Mouse (Mus musculus) midbrain, embryonic 12.5 days (tissue): ENCODE data around the gene Smc3. TPM values are rescaled to one million over a fixed set of nuclear protein-coding genes. Genes with fewer than 3 reads are reported as not detected.

Source experiments
- ATAC-seq: fragments of 200-750 bp; cut with Nextera tagmentation; 2 replicates; pipeline ENCODE4 v1.8.0; 2017; ENCODE audit warnings: low read depth, moderate TSS enrichment, moderate library complexity; ENCODE audit not compliant: low FRiP score
- H3K27ac ChIP-seq: fragments of 300-500 bp; sonication (generic); replicated peaks from 2 replicates; pipeline ENCODE4 v1.5.1; 2016; ENCODE audit warnings: mild to moderate bottlenecking
- H3K27me3 ChIP-seq: fragments of 300-500 bp; sonication (generic); 2 replicates; pipeline ENCODE4 v1.6.1; 2016; ENCODE audit warnings: mild to moderate bottlenecking
- H3K36me3 ChIP-seq: fragments of 300-500 bp; sonication (generic); 2 replicates; pipeline ENCODE4 v1.6.1; 2016
- H3K4me1 ChIP-seq: fragments of 300-500 bp; sonication (generic); 2 replicates; pipeline ENCODE4 v1.6.1; 2016
- H3K4me2 ChIP-seq: fragments of 300-500 bp; sonication (generic); replicated peaks from 2 replicates; pipeline ENCODE4 v1.6.1; 2016; ENCODE audit warnings: mild to moderate bottlenecking, moderate library complexity
- H3K4me3 ChIP-seq: fragments of 300-500 bp; sonication (generic); 2 replicates; pipeline ENCODE4 v1.5.1; 2016; ENCODE audit warnings: mild to moderate bottlenecking
- H3K9ac ChIP-seq: fragments of 300-500 bp; sonication (generic); replicated peaks from 2 replicates; pipeline ENCODE4 v1.6.1; 2016; ENCODE audit warnings: mild to moderate bottlenecking, moderate library complexity
- H3K9me3 ChIP-seq: fragments of 300-500 bp; sonication (generic); 2 replicates; pipeline ENCODE4 v1.6.1; 2016; ENCODE audit warnings: mild to moderate bottlenecking
- WGBS: fragments of 180-500 bp; shearing (Covaris S2); methylation state at CpG from one replicate; pipeline ENCODE4 v1.1.7; 2016; 5-methylcytosine and 5-hydroxymethylcytosine counted together
- polyA plus RNA-seq: library from polyadenylated mRNA; unstranded; fragments of >200 nt; fragmentation: Nextera tagmentation; extraction: Ambion mirVana; gene quantifications from 2 replicates; pipeline ENCODE4 v1.2.1, GENCODE M21; 2016

Smc3 gene
- polyA plus RNA-seq, 1 experiment from 2014 or later: 80.7 TPM

DNA sequence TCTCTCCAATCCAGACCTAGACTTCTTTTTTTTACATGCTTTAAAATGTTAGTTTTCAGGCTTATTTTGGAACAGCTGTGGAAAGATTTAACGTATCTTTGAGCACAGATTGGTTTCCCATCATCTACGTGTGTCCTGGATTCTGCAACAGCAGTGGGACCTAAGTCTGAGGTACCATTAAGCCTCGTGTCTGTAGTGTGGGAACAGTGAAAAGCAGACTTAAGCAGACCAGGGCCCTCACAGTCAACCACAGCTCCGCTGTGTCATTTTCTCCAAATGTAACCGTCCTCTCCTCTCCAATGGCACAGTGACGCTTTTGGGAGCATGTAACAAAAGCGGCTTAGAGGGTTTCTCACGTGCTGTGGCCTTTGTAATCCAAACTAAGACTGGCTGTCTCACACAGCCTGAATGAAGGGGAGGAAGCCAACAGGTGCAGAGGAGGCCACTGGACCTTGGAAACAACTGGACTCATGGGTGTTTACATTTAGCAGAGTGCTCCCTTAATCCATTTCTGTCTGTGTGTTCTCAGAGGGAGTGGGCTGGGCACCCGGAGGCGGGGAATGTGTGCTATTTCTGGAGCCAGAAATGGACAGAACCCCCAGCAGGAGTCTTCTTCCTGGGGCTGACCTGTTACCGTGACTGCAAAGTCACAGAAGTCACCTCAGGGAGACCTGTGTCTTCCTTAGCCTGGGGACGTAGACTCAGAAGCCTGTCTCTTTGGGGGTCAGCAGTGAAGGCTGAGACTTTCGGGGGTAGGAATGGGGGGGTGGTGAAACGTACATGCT lies 61.9 kb downstream of the Smc3 start:
- Histone ChIP-seq H3K9me3 (no peaks in the 10 kb centered on the region), H3K27me3 (peaks cover 6% of the 10 kb centered on the region; the same call in 1 of the 2 replicates), H3K27ac (no peak overlapping the region), H3K36me3 (no peaks in the 10 kb centered on the region), H3K4me2 (no peak overlapping the region), H3K4me3 (no peak overlapping the region), H3K9ac (no peak overlapping the region), H3K4me1 (peaks cover 6% of the 10 kb centered on the region; the same call in 1 of the 2 replicates)
- 41% methylated on average over 14 of the region's 14 CpGs for WGBS
- ATAC-seq: peak; percentile 34; the same call in 1 of the 2 replicates

DNA sequence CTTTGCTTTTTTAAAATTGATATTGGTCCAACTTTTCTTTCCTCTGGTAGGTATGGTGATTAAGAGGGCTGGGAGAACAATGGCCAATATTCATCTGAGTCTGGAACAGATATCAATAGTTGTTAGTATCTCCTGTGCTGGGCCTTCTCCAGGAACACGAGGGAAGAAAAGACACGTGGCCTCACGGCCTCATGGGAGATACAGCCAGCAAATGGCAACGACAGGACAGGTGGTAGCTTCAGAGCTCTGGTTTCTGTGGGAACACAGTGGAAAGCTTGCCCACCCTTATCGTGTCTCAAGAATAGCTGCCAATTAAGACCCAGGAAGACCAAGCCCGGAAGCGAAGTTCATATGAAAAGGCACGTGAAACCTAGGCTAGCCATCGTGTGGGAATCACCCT lies 64.6 kb downstream of the Smc3 start:
- H3K36me3 ChIP-seq: no peaks in the 10 kb centered on the region
- WGBS: 90% methylated on average over 9 of the region's 9 CpGs
- H3K4me2 ChIP-seq: no peak overlapping the region
- H3K27ac ChIP-seq: no peak overlapping the region
- 0 out of 2 replicates have a peak, but pooled peaks cover 4% of the 10 kb centered on the region for H3K27me3 ChIP-seq
- peaks cover 6% of the 10 kb centered on the region; the same call in 1 of the 2 replicates for H3K4me1 ChIP-seq
- no peak overlapping the region for H3K9ac ChIP-seq
- ATAC-seq: no peak
- H3K9me3 ChIP-seq: no peaks in the 10 kb centered on the region
- H3K4me3 ChIP-seq: no peak overlapping the region

DNA sequence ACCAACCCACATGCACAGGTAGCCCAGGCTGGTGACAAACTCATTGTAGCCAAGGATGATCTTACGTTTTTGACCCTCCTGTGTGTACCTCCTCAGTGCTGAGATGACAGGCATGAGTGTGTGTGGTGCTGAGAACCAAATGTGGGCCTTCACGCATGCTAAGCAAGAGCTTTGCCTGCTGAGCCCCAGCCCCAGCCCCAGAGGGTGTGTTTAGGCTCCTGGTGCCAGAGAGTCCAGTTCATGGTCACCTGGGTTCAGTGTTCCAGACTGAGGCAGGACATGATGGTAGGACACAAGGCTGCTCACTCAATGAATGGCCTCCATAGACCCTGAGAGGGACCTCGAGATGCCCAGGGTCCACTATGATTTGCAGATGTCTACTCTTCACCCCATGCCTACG lies 65.2 kb downstream of the Smc3 start:
- Histone ChIP-seq H3K27me3 (0 out of 2 replicates have a peak, but pooled peaks cover 8% of the 10 kb centered on the region), H3K4me1 (peaks cover 8% of the 10 kb centered on the region; the same call in 1 of the 2 replicates), H3K9ac (no peak overlapping the region), H3K27ac (no peak overlapping the region), H3K4me3 (no peak overlapping the region), H3K9me3 (no peaks in the 10 kb centered on the region), H3K36me3 (no peaks in the 10 kb centered on the region), H3K4me2 (no peak overlapping the region)
- ATAC-seq: no peak
- WGBS: 83% methylated on average over 4 of the region's 4 CpGs

DNA sequence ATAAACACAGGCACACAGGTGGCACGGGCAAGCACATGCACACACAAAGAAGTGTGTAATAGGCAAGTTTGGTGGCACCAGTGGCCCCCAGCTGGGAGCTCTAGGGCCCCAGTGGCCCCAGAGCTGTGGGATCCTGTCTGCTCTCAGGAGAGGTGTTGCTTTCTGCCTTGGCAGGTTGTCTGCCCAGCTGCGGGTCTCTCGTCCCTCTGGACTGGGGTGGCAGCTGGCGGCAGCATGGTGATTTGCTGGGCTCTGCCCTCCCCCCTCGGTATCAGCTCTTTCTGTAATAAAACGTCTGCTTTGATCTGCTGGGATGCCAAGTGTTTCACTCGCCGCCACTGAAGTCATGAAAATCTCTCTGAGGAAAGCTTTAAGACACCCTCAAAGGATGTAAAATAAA lies 66.5 kb downstream of the Smc3 start:
- Histone ChIP-seq H3K9me3 (no peaks in the 10 kb centered on the region), H3K27ac (no peak overlapping the region), H3K4me2 (no peak overlapping the region), H3K4me3 (no peak overlapping the region), H3K27me3 (0 out of 2 replicates have a peak, but pooled peaks cover 8% of the 10 kb centered on the region), H3K9ac (no peak overlapping the region), H3K36me3 (no peaks in the 10 kb centered on the region), H3K4me1 (peaks cover 19% of the 10 kb centered on the region)
- no peak for ATAC-seq
- WGBS: 61% methylated on average over 8 of the region's 8 CpGs

DNA sequence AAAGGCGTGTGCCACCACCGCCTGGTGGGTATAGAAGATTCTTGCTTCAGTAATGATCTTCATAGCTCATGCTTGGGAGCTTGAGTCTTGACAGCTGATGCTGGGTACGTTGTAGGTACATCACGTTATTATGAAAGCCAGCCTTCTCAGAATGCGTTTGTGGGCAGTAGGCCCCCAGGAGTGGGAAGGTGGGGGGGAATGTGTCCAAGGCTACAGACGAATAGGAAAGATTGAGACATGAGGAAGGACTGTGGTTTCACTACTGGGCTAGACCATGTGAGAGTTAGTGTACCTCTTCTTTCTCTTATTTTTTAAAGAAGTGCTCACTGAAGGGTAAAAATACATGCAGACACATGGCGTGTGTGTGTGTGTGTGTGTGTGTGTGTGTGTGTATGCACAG lies 68.6 kb downstream of the Smc3 start:
- H3K4me2 ChIP-seq: no peak overlapping the region
- no peak overlapping the region for H3K9ac ChIP-seq
- no peak for ATAC-seq
- no peak overlapping the region for H3K27ac ChIP-seq
- no peak overlapping the region for H3K4me3 ChIP-seq
- WGBS: 88% methylated on average over 7 of the region's 7 CpGs
- H3K27me3 ChIP-seq: peaks cover 14% of the 10 kb centered on the region
- no peaks in the 10 kb centered on the region for H3K36me3 ChIP-seq
- peaks cover 13% of the 10 kb centered on the region for H3K4me1 ChIP-seq
- no peaks in the 10 kb centered on the region for H3K9me3 ChIP-seq

DNA sequence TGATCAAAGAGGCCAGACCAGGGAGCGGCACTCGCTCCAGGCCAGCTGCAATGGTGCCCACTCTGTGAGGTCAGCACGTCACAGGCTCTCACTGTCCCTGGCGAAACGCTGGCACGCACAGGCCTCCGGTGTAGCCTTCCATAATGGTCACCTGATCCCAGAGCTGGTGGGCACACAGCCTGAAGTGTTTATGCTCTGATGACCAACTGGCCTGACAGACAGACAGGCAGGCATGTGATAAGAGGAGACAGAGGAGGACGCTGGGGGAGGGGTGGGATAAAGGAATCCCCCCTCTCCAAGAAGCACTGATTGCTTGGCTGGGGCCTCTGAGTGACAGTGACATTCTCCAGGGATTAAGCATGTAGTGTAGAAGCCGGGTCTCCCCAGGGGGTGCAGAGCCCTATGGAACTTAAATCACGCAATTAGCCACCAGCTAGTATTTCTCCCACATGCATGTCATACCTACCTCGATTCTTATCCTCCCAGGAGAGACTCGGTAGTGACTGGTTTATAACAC lies 70.5 kb downstream of the Smc3 start:
- Histone ChIP-seq H3K27ac (no peak overlapping the region), H3K36me3 (no peaks in the 10 kb centered on the region), H3K27me3 (peaks cover 33% of the 10 kb centered on the region), H3K4me1 (peaks cover 13% of the 10 kb centered on the region), H3K9ac (no peak overlapping the region), H3K4me3 (no peak overlapping the region), H3K9me3 (no peaks in the 10 kb centered on the region), H3K4me2 (peak overlapping the region; percentile 10; the same call in 1 of the 2 replicates)
- peak; percentile 76 for ATAC-seq
- WGBS: 29% methylated on average over 12 of the region's 12 CpGs

DNA sequence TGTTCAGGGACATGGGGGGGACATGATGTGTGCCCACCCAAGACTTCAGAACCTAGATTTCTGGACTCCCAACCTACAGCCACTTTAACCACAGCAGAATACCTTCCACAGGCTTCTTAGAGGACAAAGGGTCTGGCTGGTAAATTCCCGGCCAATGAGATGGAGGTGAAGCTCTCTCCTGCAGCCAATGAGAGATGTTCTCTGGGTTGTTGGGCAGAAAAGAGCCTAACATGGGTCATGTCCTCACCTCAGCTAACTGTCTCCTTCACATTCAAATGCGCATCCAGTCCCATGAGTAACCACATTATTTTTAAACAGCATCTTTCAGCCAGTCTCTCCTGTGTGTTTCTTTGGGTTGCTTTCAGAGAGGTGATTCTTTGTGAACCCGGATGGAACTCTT lies 71.2 kb downstream of the Smc3 start:
- Histone ChIP-seq H3K36me3 (no peaks in the 10 kb centered on the region), H3K9ac (no peak overlapping the region), H3K9me3 (no peaks in the 10 kb centered on the region), H3K27ac (no peak overlapping the region), H3K4me2 (no peak overlapping the region), H3K27me3 (peaks cover 40% of the 10 kb centered on the region), H3K4me3 (no peak overlapping the region), H3K4me1 (peaks cover 18% of the 10 kb centered on the region)
- ATAC-seq: no peak
- WGBS: 56% methylated on average over 3 of the region's 3 CpGs

DNA sequence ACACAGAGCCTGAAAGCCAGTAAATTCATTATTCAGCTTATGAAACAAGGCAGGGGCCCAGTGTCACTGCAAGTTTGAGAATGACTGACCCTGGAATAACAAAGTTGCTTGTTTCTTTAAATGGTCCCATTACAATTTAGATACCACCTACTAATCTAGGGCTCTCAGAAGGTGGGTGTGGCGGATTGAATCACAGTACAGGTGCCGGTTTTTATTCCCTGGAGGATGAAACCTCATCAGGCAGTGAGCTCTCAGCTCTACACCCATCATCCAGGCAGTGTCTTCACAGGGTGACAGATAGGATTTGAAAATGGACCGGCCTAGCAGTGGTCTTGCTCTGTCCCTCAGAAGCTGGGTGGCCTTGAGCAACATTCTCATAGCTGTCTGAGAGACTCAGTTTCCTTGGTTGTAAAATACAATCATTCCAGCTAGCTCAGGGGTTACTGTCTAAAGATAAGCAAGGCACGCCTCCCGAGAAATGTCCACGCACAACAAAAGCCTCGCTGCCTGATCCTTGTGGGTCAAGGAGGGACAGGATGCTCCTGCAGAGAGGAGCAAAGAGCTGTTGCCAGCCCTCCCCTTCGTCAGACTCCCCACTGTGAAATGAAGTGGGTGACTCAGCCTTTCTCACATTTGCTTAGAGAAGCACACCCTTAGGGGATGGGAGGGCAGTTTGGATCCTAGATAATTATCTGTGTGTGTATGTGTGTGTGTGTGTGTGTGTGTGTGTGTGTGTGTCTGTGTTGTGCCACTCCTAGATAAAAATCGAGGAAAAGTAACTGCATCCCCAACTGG lies 74.1 kb downstream of the Smc3 start:
- peaks cover 29% of the 10 kb centered on the region for H3K4me1 ChIP-seq
- peaks cover 64% of the 10 kb centered on the region for H3K27me3 ChIP-seq
- no peak overlapping the region for H3K4me2 ChIP-seq
- H3K36me3 ChIP-seq: no peaks in the 10 kb centered on the region
- no peak overlapping the region for H3K4me3 ChIP-seq
- no peaks in the 10 kb centered on the region for H3K9me3 ChIP-seq
- no peak for ATAC-seq
- H3K27ac ChIP-seq: no peak overlapping the region
- no peak overlapping the region for H3K9ac ChIP-seq
- 29% methylated on average over 9 of the region's 9 CpGs for WGBS

DNA sequence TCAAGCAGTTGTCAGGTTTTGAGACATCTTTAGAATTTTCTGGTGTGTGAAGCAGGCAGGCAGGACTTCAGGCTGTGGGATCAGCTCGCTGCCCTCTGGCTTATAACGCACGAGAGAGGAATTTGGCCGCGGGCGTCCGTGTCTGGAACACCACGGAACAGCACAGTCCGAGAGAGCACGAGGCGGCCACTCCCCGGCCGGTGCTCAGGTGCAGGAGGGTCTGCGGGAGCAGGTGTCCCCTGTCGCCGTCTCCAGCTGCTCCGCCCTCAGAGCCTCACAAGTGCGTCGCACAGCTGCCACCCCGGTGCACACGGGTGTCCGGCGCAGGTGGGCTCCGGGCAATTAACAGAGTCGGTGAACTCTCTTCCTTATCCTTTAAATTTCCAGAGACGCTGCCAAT lies 76.0 kb downstream of the Smc3 start:
- under 1% methylated on average over 26 of the region's 26 CpGs for WGBS
- no peak overlapping the region for H3K27ac ChIP-seq
- peaks cover 18% of the 10 kb centered on the region for H3K4me1 ChIP-seq
- H3K4me3 ChIP-seq: peak overlapping the region; percentile 64
- H3K9ac ChIP-seq: no peak overlapping the region
- H3K4me2 ChIP-seq: peak overlapping the region; percentile 100
- peaks cover 58% of the 10 kb centered on the region for H3K27me3 ChIP-seq
- no peaks in the 10 kb centered on the region for H3K9me3 ChIP-seq
- peak; percentile 41; the same call in 1 of the 2 replicates for ATAC-seq
- H3K36me3 ChIP-seq: no peaks in the 10 kb centered on the region

DNA sequence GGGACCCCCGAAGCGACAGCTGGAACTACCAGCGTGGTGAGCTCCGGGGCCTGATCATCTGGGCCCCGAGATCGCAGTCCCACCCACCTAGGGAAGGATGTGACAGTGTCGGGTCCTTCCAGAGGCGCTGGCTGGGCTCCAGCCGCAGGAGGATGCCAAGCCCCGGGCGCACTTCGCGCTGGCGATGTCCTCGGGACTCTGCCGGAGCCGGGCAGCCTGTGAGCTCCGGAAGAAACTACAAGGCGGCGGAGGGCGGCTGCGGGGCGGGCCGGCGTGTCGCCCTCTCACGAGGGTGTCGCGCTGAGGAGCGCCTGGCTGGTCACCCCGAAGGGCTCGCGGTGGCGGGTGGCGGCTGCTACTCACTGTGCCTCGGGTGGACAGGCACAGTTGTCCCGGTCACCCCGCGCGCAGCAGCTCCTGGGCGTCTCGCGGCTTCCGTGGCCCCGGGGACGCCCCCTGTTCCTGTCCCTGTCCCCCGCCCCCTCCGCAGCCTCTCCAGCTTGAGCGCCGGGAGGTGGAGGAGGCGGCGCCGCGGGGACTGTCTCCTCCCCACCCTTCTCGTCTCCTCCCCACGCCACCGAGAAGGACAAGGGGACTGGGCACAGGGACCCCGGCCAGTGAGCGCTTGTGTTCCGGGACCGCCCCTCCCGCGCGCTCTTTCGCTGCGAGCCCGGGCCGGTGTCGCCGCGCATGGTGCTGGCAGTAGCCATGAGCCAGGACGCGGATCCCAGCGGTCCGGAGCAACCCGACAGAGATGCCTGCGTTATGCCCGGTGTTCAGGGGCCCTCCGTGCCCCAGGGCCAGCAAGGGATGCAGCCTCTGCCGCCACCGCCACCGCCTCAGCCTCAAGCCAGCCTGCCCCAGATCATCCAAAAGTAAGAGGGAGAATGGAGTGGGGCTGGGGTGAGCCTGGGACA lies 76.8 kb downstream of the Smc3 start, which contains the start of gene Rbm20:
Gene Rbm20 (plus strand): TSS at position 589 of the 917 bp plus-strand sequence.
- peak within 1 kb of the TSS; percentile 57 for H3K9ac ChIP-seq
- H3K27me3 ChIP-seq: peaks cover 58% of the 10 kb centered on the region
- H3K4me1 ChIP-seq: peaks cover 16% of the 10 kb centered on the region
- H3K36me3 ChIP-seq: no peaks in the 10 kb centered on the region
- peak within 1 kb of the TSS; percentile 100 for H3K4me2 ChIP-seq
- H3K27ac ChIP-seq: no peak within 1 kb of the TSS
- WGBS: under 1% methylated on average over 80 of the region's 82 CpGs
- ATAC-seq: peak; percentile 82
- H3K9me3 ChIP-seq: no peaks in the 10 kb centered on the region
- peak within 1 kb of the TSS; percentile 64 for H3K4me3 ChIP-seq

DNA sequence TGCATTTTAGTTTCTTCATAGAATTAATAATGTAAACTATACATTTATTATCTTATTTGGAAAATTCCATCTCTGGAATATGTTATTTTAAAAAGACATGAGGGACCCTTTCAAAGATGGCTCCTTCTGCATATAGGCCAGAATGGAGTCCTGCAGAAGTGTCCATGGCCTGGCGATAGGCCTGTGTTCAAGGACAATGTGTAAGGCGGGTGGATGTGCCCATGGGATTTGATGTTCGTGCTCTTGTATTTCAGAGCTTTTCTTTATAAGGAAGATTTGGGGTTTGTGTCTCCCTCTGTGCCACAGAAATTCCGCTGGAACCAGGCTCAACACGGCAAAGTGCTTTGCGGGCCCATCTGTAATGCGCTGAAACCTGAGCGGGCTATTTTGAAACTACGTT lies 79.0 kb downstream of the Smc3 start:
- peaks cover 23% of the 10 kb centered on the region for H3K4me1 ChIP-seq
- no peak for ATAC-seq
- H3K9ac ChIP-seq: no peak overlapping the region
- no peaks in the 10 kb centered on the region for H3K36me3 ChIP-seq
- H3K27me3 ChIP-seq: peaks cover 57% of the 10 kb centered on the region
- H3K9me3 ChIP-seq: no peaks in the 10 kb centered on the region
- WGBS: 94% methylated on average over 9 of the region's 9 CpGs
- H3K27ac ChIP-seq: no peak overlapping the region
- no peak overlapping the region for H3K4me3 ChIP-seq
- H3K4me2 ChIP-seq: no peak overlapping the region
